Mouse (Mus musculus) G1E (cell line): Measurements from ENCODE around the gene Il31ra.

Source experiments
- CTCF ChIP-seq: IDR thresholded peaks from 2 replicates; pipeline ENCODE4 v1.5.1; 2012; ENCODE audit warnings: low read depth, low read length, inconsistent platforms, mixed read lengths
- GATA1 ChIP-seq: IDR thresholded peaks from 2 replicates; pipeline ENCODE4 v1.6.1; 2012; ENCODE audit warnings: borderline replicate concordance, low read length, inconsistent platforms, mixed read lengths
- GATA2 ChIP-seq: IDR thresholded peaks from 2 replicates; pipeline ENCODE4 v1.6.1; 2012; ENCODE audit warnings: low read depth, low read length, inconsistent platforms, borderline replicate concordance
- POLR2AphosphoS5 ChIP-seq: IDR thresholded peaks from 2 replicates; pipeline ENCODE4 v1.6.1; 2012; ENCODE audit warnings: low read depth, low read length, inconsistent platforms; ENCODE audit not compliant: insufficient replicate concordance
- TAL1 ChIP-seq: conservative IDR thresholded peaks from 2 replicates; pipeline ENCODE4 v1.6.1; 2012; ENCODE audit warnings: low read depth, low read length, inconsistent platforms, mixed read lengths

DNA sequence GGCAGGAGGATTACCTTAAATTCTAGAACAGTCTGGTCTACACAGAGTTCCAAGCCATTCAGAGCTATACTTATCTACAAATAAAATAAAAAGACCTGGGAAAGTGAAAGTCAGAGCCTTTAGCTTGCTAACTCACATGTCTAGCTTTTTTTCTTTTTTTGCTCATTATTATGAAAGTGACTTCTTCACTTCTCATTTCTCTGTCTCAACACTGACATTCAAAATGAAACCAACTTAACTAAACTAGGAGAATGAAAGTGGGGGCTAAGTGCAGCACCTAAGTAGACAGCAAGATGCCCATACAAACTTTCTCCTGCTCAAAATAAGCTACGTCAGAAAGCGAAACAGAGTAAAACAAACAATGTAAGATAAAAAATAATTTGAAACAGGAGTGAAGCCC, 8.4 kb upstream of the Il31ra start:
- TF ChIP-seq CTCF (no peak), TAL1 (no peak), GATA1 (no peak), POLR2AphosphoS5 (no peak), GATA2 (no peak)
